ENCODE assay signal across 9 mouse cellular contexts in the genomic region with DNA sequence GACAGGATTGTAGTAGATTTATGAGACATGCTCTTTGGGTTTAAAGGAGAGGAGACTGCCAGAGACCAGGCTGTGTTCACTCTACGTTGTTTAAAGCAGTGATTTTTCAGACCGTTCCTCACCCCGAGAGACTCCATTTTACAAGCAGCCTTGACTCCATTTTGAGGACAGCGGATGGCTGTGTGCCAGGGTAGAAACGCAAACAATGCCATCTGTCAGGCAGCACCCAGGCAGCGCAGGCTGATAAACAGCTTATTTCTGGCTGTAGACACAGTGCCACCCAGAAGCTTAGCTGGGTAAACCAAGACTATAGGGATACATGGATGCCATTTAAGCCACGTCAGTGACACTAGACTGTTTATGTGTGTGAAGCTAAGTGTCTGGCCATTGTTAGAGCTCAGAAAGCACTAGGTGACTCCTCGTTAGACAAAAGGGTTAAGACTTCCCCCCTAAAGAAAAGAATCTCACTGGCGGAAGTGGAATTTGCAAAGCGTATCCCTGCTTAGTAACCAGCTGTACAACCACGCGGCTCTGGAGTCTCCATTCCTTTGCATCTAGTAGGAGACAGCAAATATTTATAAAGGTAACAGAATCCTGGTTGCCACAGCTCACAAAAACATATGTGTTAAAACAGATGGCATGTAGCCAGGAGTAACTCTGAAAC. TPM values are rescaled to one million over a fixed set of nuclear protein-coding genes. Genes with fewer than 3 reads are reported as not detected.
DNase-seq lines count a peak whose midpoint lies in the region; ATAC-seq and TF ChIP-seq lines count a peak whose summit lies in the region.
"Had no signal": no experiment of that assay in that cellular context is flagged by ENCODE, and none has a peak within 500 bp of the region (broad histone marks: within the 10 kb centered on the region; RNA-seq: fewer than 3 reads in every experiment).

No protein-coding gene starts in this region.

- TF ChIP-seq POLR2A in lung, adult 2 months (IDR thresholded peaks at IDR 0.05; ENCODE audit: borderline replicate concordance, extremely low read depth, low read depth, low read length): no peak

- peak overlapping the region; percentile 2; the same call in 1 of the 2 replicates for H3K27ac ChIP-seq in intestine, embryonic 16.5 days (ENCODE audit: low read length)
- H3K27ac ChIP-seq: liver, embryonic 14.5 days had no signal

- H3K4me3 ChIP-seq in lung, adult 2 months (replicated peaks; ENCODE audit: extremely low read depth, low read depth, low read length): peak overlapping the region; percentile 11
- peak overlapping the region; percentile 7; the same call in 1 of the 2 replicates for H3K4me3 ChIP-seq in intestine, embryonic 16.5 days (ENCODE audit: low read length)

- no peak for DNase-seq in lung, adult 2 months
- no peak for DNase-seq in lung, postnatal 25 days (ENCODE audit: low spot score)
- peak; percentile 85 for DNase-seq in cerebellum, adult 9-11 months
- DNase-seq in lung, postnatal 10 days: peak; percentile 28
- DNase-seq in right cerebral cortex, postnatal 4 days: peak; percentile 81
- no peak for DNase-seq in B cell, adult 2 months

- 46% methylated on average over 12 of the region's 12 CpGs for WGBS in lung, adult 2 months
- WGBS in intestine, embryonic 16.5 days: 36% methylated on average over 12 of the region's 12 CpGs

- H3K36me3 ChIP-seq in intestine, embryonic 16.5 days (ENCODE audit: control insufficient read depth, insufficient read depth, low read length): no peaks in the 10 kb centered on the region

- peak; percentile 75 for ATAC-seq in intestine, embryonic 16.5 days
- no peak for ATAC-seq in erythroid progenitor cell, adult 5-6 weeks (replicated peaks; ENCODE audit: low FRiP score, poor library complexity, severe bottlenecking)

- H3K9ac ChIP-seq in intestine, embryonic 16.5 days (ENCODE audit: low read depth, low read length): peak overlapping the region; percentile 15; the same call in 1 of the 2 replicates
- H3K9ac ChIP-seq: liver, embryonic 14.5 days had no signal

- H3K4me2 ChIP-seq in intestine, embryonic 16.5 days (ENCODE audit: low read depth, low read length): peak overlapping the region; percentile 36

- no peaks in the 10 kb centered on the region for H3K9me3 ChIP-seq in intestine, embryonic 16.5 days (ENCODE audit: control insufficient read depth, low read length)

- no peaks in the 10 kb centered on the region for H3K27me3 ChIP-seq in intestine, embryonic 16.5 days (replicated peaks; ENCODE audit: control insufficient read depth, insufficient read depth, low read length)

- no peaks in the 10 kb centered on the region; the same call in 1 of the 2 replicates for H3K4me1 ChIP-seq in lung, adult 2 months (ENCODE audit: control insufficient read depth, insufficient read depth, low read length)
- no peaks in the 10 kb centered on the region for H3K4me1 ChIP-seq in intestine, embryonic 16.5 days (ENCODE audit: control insufficient read depth, insufficient read depth, low read length)

- TF ChIP-seq CTCF in lung, adult 2 months (IDR thresholded peaks at IDR 0.05; ENCODE audit: insufficient read depth, low read length): no peak

RNA-seq across cellular contexts. Expression of a gene that starts 12.2 kb away (rescaled TPM):
- 3.0 and 3.1 TPM in 2 replicates for polyA plus RNA-seq in lung, adult 2 months (2012; rRNA removed)
- polyA plus RNA-seq in intestine, embryonic 16.5 days (2015; fragmentation: Nextera tagmentation; extraction: Ambion mirVana): 11.6 and 14.4 TPM in 2 replicates
- 2.5 and 8.4 TPM in 2 replicates for total RNA-seq in erythroid progenitor cell, adult 5-6 weeks (2015; ENCODE audit: low replicate concordance)
- 4.1 and 8.9 TPM in 2 replicates for total RNA-seq in erythroid progenitor cell, adult 5-6 weeks (2017; ENCODE audit: low replicate concordance)

RNA-seq across cellular contexts. Expression of a gene that starts 49.9 kb away (rescaled TPM):
- polyA plus RNA-seq in lung, adult 2 months (2012; rRNA removed): 3.2 and 8.7 TPM in 2 replicates
- polyA plus RNA-seq in intestine, embryonic 16.5 days (2015; fragmentation: Nextera tagmentation; extraction: Ambion mirVana): 65.1 and 73.5 TPM in 2 replicates
- 13.0 and 14.4 TPM in 2 replicates for total RNA-seq in erythroid progenitor cell, adult 5-6 weeks (2015; ENCODE audit: low replicate concordance)
- 11.7 and 35.3 TPM in 2 replicates for total RNA-seq in erythroid progenitor cell, adult 5-6 weeks (2017; ENCODE audit: low replicate concordance)

Comparison
In these comparisons a context has a peak if more than half of its experiments do, and no peak if none do; other contexts are left out.
1. DNase-seq: peak in cerebellum, adult 9-11 months (single experiment), lung, postnatal 10 days (single experiment) and right cerebral cortex, postnatal 4 days (single experiment); none in lung, adult 2 months (single experiment), lung, postnatal 25 days (single experiment) and B cell, adult 2 months (0 of 2).